Mouse (Mus musculus) limb, embryonic 15.5 days (tissue): Measurements from ENCODE around the gene Armh3. TPM values are rescaled to one million over a fixed set of nuclear protein-coding genes. Genes with fewer than 3 reads are reported as not detected.

ENCODE experiments used
- ATAC-seq: fragments of 200-750 bp; cut with Nextera tagmentation; 2 replicates; pipeline ENCODE4 v1.8.0; 2017; ENCODE audit warnings: low read depth, moderate TSS enrichment; ENCODE audit not compliant: insufficient number of reproducible peaks, low FRiP score, low TSS enrichment
- H3K27ac ChIP-seq: fragments of 300-500 bp; sonication (generic); 2 replicates; pipeline ENCODE4 v1.5.1; 2015; ENCODE audit warnings: moderate library complexity, mild to moderate bottlenecking, inconsistent platforms
- H3K27me3 ChIP-seq: fragments of 300-500 bp; sonication (generic); 2 replicates; pipeline ENCODE4 v1.6.1; 2015; ENCODE audit warnings: inconsistent platforms
- H3K36me3 ChIP-seq: fragments of 300-500 bp; sonication (generic); 2 replicates; pipeline ENCODE4 v1.6.1; 2015; ENCODE audit warnings: inconsistent platforms
- H3K4me1 ChIP-seq: fragments of 300-500 bp; sonication (generic); 2 replicates; pipeline ENCODE4 v1.6.1; 2015; ENCODE audit warnings: inconsistent platforms
- H3K4me2 ChIP-seq: fragments of 300-500 bp; sonication (generic); 2 replicates; pipeline ENCODE4 v1.6.1; 2015; ENCODE audit warnings: mild to moderate bottlenecking, inconsistent platforms
- H3K4me3 ChIP-seq: fragments of 300-500 bp; sonication (generic); 2 replicates; pipeline ENCODE4 v1.5.1; 2015; ENCODE audit warnings: mild to moderate bottlenecking, inconsistent platforms
- H3K9ac ChIP-seq: fragments of 300-500 bp; sonication (generic); 2 replicates; pipeline ENCODE4 v1.6.1; 2015; ENCODE audit warnings: inconsistent platforms
- H3K9me3 ChIP-seq: fragments of 300-500 bp; sonication (generic); 2 replicates; pipeline ENCODE4 v1.6.1; 2016; ENCODE audit warnings: inconsistent platforms
- WGBS: fragments of 180-500 bp; shearing (Covaris S2); methylation state at CpG from one replicate; pipeline ENCODE4 v1.1.7; 2015; 5-methylcytosine and 5-hydroxymethylcytosine counted together
- polyA plus RNA-seq: library from polyadenylated mRNA; unstranded; fragments of >200 nt; fragmentation: Nextera tagmentation; extraction: Ambion mirVana; gene quantifications from 2 replicates; pipeline ENCODE4 v1.2.1, GENCODE M21; 2015

The Armh3 gene
- polyA plus RNA-seq, 1 experiment from 2014 or later, result 16.3 TPM

DNA sequence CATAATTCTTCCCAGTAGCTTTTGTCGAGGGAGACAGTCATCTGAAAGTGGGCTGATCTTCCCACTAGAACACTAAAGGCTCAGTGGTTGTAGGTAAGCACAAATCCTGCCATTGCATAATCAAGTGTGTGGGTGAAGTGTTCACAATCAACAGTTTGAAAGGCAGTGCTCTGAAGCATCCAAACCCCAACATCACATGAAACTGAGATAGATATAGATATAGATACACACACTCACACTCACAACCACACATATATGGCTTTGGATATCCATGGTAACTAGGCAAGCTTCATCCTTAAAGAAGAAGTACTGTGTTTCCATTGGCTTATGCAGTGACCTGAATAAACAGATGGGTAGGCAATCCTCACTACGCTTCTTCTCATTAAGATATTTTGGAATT lies 50.5 kb downstream of the Armh3 start:
- Histone ChIP-seq H3K9ac (no peak overlapping the region), H3K4me2 (no peak overlapping the region), H3K36me3 (peaks cover 42% of the 10 kb centered on the region), H3K4me1 (no peaks in the 10 kb centered on the region), H3K27ac (no peak overlapping the region), H3K27me3 (no peaks in the 10 kb centered on the region), H3K4me3 (no peak overlapping the region), H3K9me3 (no peaks in the 10 kb centered on the region)
- ATAC-seq, result no peak
- 94% methylated on average over 2 of the region's 2 CpGs for WGBS

DNA sequence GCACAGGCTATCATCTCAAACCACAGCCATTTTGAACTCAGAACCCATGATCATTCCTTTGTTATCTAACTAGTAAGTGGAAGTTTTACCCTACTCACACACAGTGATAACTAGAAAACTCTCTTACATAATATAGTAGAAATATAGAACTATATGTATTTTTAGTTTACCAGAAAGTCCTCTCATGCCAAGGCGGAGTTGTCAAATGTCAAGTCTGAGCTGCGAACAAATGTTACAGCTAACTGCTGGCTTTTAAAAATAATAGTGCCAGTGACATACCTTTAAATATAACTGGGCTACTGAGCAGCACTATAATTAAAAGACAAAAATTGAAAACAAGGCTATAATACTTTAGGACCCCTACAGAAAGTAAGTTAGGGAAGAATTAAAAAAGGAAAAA lies 51.0 kb downstream of the Armh3 start:
- no peaks in the 10 kb centered on the region for H3K4me1 ChIP-seq
- H3K4me3 ChIP-seq, result no peak overlapping the region
- no peaks in the 10 kb centered on the region for H3K27me3 ChIP-seq
- no peaks in the 10 kb centered on the region for H3K9me3 ChIP-seq
- ATAC-seq, result no peak
- 87% methylated on average over 2 of the region's 2 CpGs for WGBS
- H3K9ac ChIP-seq, result no peak overlapping the region
- H3K4me2 ChIP-seq, result no peak overlapping the region
- peaks cover 41% of the 10 kb centered on the region for H3K36me3 ChIP-seq
- H3K27ac ChIP-seq, result no peak overlapping the region

- Histone ChIP-seq H3K4me1 (no peaks in the 10 kb centered on the region), H3K4me2 (no peak overlapping the region), H3K4me3 (no peak overlapping the region), H3K27ac (no peak overlapping the region), H3K27me3 (no peaks in the 10 kb centered on the region), H3K9me3 (no peaks in the 10 kb centered on the region), H3K9ac (no peak overlapping the region), H3K36me3 (peaks cover 40% of the 10 kb centered on the region)
- WGBS, result 88% methylated on average over 9 of the region's 9 CpGs
- no peak for ATAC-seq
Measured at GRCm38 (mm10) chr19:45946541-45946940, 51.7 kb downstream of the Armh3 start.

DNA sequence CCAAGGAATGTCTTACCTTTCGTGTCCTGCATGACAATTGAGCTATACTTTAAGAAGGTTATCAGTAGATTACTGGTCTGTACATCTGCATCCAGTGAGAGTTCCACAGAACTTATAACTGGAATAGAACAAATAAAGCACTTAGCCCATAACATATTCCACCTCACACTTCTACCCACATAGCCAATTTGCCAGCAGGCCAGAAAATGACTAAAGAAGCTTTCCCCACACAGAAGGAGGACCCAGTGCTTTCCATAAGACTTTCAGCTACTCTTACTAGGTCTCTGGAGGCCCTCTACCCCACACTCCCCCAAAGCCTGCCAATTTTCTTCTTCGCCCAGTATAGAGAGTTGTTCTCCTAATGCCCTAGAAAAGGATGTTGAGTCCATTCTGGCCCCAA lies 52.3 kb downstream of the Armh3 start:
- Histone ChIP-seq H3K4me2 (no peak overlapping the region), H3K27me3 (no peaks in the 10 kb centered on the region), H3K4me3 (no peak overlapping the region), H3K9me3 (no peaks in the 10 kb centered on the region), H3K36me3 (peaks cover 40% of the 10 kb centered on the region), H3K4me1 (no peaks in the 10 kb centered on the region), H3K9ac (no peak overlapping the region), H3K27ac (no peak overlapping the region)
- no peak for ATAC-seq
- 94% methylated on average over 2 of the region's 2 CpGs for WGBS

DNA sequence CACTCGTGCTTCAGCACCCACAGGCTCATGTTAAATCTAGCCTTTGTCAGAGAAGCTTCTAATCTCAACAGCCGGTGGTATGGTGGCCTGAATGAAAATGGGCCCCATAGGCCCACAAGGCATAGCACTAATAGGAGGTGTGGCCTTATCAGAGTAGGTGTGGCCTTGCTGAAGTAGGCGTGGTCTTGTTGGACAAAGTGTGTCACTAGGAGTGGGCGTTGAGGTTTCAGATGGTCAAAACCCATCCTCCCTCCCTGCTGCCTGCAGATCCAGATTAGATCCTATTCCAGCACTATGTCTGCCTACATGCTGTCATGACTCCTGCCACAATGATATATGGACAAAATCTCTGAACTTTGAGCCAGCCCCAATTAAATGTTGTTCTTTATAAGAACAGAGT lies 54.5 kb downstream of the Armh3 start:
- H3K36me3 ChIP-seq, result peaks cover 45% of the 10 kb centered on the region

DNA sequence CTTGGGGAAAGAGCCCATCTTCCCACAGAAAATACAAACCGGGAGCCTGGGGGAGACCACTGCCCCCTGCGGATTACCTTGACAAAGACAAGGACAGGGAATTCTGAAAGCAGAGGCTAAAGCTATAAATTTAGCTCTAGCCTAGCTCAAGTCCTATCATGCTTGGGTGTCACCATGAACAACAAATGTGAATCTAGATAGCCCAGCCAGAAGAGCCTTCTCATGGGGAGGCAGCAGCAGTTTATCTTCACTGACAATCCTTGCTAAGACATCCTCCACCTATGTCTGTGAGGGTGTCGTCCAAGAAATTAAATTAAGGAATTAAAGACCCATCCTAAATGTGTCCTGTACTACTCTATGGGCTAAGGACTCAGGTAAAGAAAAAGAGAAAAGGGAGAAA lies 60.2 kb downstream of the Armh3 start:
- 35% methylated on average over 3 of the region's 3 CpGs for WGBS
- no peaks in the 10 kb centered on the region for H3K27me3 ChIP-seq
- ATAC-seq, result no peak
- no peak overlapping the region for H3K9ac ChIP-seq
- H3K4me2 ChIP-seq, result no peak overlapping the region
- no peaks in the 10 kb centered on the region for H3K9me3 ChIP-seq
- no peak overlapping the region for H3K27ac ChIP-seq
- H3K4me1 ChIP-seq, result no peaks in the 10 kb centered on the region
- peaks cover 37% of the 10 kb centered on the region for H3K36me3 ChIP-seq
- H3K4me3 ChIP-seq, result no peak overlapping the region

More for the DNA sequence above, 54.5 kb downstream of the Armh3 start:
- H3K27ac ChIP-seq, result no peak overlapping the region
- H3K27me3 ChIP-seq, result no peaks in the 10 kb centered on the region
- no peaks in the 10 kb centered on the region for H3K9me3 ChIP-seq
- WGBS, result 77% methylated on average over 4 of the region's 4 CpGs
- no peak overlapping the region for H3K9ac ChIP-seq
- no peak for ATAC-seq
- H3K4me2 ChIP-seq, result no peak overlapping the region
- no peaks in the 10 kb centered on the region for H3K4me1 ChIP-seq
- no peak overlapping the region for H3K4me3 ChIP-seq

DNA sequence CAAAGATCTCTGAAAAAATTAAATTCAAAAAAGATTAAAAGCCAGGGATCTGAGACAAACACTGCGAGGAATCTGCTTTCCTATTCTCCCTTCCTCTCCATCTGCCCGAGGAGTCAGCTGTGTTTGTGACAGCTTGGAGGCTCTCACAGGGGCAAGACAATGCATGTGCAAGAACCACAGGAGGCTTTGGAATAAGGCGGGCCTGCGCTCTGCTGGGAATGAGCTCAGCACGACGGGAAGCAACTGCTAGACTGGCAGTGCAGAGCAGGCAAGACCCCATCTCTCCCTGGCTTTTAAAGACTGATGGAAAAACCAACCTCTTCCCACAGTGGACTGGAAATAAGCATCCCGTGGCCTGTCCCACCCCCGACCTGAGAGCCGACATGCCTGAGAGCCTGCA lies 60.8 kb downstream of the Armh3 start:
- 30% methylated on average over 9 of the region's 9 CpGs for WGBS
- no peaks in the 10 kb centered on the region for H3K9me3 ChIP-seq
- no peaks in the 10 kb centered on the region for H3K4me1 ChIP-seq
- H3K27me3 ChIP-seq, result no peaks in the 10 kb centered on the region
- H3K27ac ChIP-seq, result no peak overlapping the region
- H3K9ac ChIP-seq, result no peak overlapping the region
- H3K4me2 ChIP-seq, result no peak overlapping the region
- no peak overlapping the region for H3K4me3 ChIP-seq
- H3K36me3 ChIP-seq, result peaks cover 41% of the 10 kb centered on the region
- ATAC-seq, result no peak

- no peak overlapping the region for H3K4me2 ChIP-seq
- no peaks in the 10 kb centered on the region for H3K27me3 ChIP-seq
- no peak overlapping the region for H3K27ac ChIP-seq
- no peak overlapping the region for H3K9ac ChIP-seq
- H3K36me3 ChIP-seq, result peaks cover 51% of the 10 kb centered on the region
- H3K4me1 ChIP-seq, result no peaks in the 10 kb centered on the region
- H3K4me3 ChIP-seq, result no peak overlapping the region
- H3K9me3 ChIP-seq, result no peaks in the 10 kb centered on the region
- no peak for ATAC-seq
- WGBS, result 89% methylated on average over 5 of the region's 5 CpGs
Measured at GRCm38 (mm10) chr19:45927236-45927635, 71.1 kb downstream of the Armh3 start.

DNA sequence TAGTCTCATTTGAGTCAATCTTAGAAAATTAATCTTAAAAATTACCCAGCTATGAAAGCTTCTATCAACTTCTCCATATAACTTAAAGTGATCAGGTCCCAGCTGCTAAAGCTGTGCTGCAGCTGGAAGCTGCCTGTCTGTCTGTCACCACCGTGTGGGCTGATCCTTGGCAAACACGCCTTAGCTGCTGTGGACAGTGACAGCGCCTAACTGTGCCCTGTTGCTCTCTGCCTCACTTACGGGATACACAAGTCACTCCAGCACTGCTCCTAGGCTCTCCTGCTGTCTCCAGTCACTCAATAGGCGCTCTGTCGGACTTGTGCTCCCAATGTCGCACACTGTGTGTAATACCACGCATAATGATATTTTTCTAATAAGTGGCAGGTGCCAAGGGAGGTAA lies 71.9 kb downstream of the Armh3 start:
- H3K4me3 ChIP-seq, result no peak overlapping the region
- no peaks in the 10 kb centered on the region for H3K4me1 ChIP-seq
- no peaks in the 10 kb centered on the region for H3K27me3 ChIP-seq
- no peak for ATAC-seq
- H3K4me2 ChIP-seq, result no peak overlapping the region
- no peaks in the 10 kb centered on the region for H3K9me3 ChIP-seq
- H3K27ac ChIP-seq, result no peak overlapping the region
- no peak overlapping the region for H3K9ac ChIP-seq
- H3K36me3 ChIP-seq, result peaks cover 45% of the 10 kb centered on the region
- WGBS, result 87% methylated on average over 8 of the region's 8 CpGs

GRCm38 (mm10) chr19:45920299-45921090 lies 77.8 kb downstream of the Armh3 start:
- ATAC-seq, result no peak
- WGBS, result 70% methylated on average over 9 of the region's 9 CpGs
- Histone ChIP-seq H3K4me2 (no peak overlapping the region), H3K4me3 (no peak overlapping the region), H3K9me3 (no peaks in the 10 kb centered on the region), H3K9ac (no peak overlapping the region), H3K27ac (no peak overlapping the region), H3K27me3 (no peaks in the 10 kb centered on the region), H3K36me3 (peaks cover 33% of the 10 kb centered on the region), H3K4me1 (no peaks in the 10 kb centered on the region)

- Histone ChIP-seq H3K4me1 (no peaks in the 10 kb centered on the region), H3K9ac (no peak overlapping the region), H3K27ac (no peak overlapping the region), H3K27me3 (no peaks in the 10 kb centered on the region), H3K4me2 (no peak overlapping the region), H3K4me3 (no peak overlapping the region), H3K36me3 (peaks cover 30% of the 10 kb centered on the region), H3K9me3 (no peaks in the 10 kb centered on the region)
- WGBS, result 94% methylated on average over 6 of the region's 6 CpGs
- ATAC-seq, result no peak
Measured at GRCm38 (mm10) chr19:45918406-45918805, 79.9 kb downstream of the Armh3 start.

GRCm38 (mm10) chr19:45917856-45918255 lies 80.4 kb downstream of the Armh3 start:
- no peak for ATAC-seq
- Histone ChIP-seq H3K4me3 (no peak overlapping the region), H3K9ac (no peak overlapping the region), H3K9me3 (no peaks in the 10 kb centered on the region), H3K36me3 (peaks cover 26% of the 10 kb centered on the region), H3K27me3 (no peaks in the 10 kb centered on the region), H3K27ac (no peak overlapping the region), H3K4me2 (no peak overlapping the region), H3K4me1 (no peaks in the 10 kb centered on the region)
- WGBS, result 84% methylated on average over 3 of the region's 3 CpGs

DNA sequence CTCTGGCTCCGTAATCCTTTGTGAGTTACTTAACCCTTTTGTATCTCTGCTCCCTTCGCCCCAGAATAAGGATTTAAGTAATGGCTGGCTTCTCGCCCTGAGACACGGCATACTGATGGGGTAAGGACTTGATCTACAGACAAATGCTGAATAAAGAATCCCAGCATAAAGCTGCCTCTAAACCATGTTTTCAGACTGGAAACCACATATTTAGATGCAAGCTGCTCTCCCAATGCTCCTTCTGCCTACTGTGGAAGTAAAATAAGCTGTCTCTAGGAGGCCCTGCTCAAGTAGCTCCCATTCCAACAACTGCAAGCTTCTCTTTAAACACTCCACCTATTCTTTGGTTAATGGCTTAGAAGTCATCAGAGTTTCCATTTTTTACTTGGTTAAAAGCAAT lies 81.8 kb downstream of the Armh3 start:
- no peak overlapping the region for H3K27ac ChIP-seq
- WGBS, result 82% methylated on average over 4 of the region's 4 CpGs
- H3K9me3 ChIP-seq, result no peaks in the 10 kb centered on the region
- H3K4me3 ChIP-seq, result no peak overlapping the region
- no peak overlapping the region for H3K4me2 ChIP-seq
- ATAC-seq, result no peak
- peaks cover 27% of the 10 kb centered on the region for H3K36me3 ChIP-seq
- no peak overlapping the region for H3K9ac ChIP-seq
- no peaks in the 10 kb centered on the region for H3K27me3 ChIP-seq
- H3K4me1 ChIP-seq, result no peaks in the 10 kb centered on the region
